Mouse (Mus musculus): Measurements from ENCODE around the gene Ssh3. TPM values are rescaled to one million over a fixed set of nuclear protein-coding genes. Genes with fewer than 3 reads are reported as not detected.

Gene Ssh3
- polyA plus RNA-seq, 1 experiment from 2014 or later, result 18.1 TPM

DNA sequence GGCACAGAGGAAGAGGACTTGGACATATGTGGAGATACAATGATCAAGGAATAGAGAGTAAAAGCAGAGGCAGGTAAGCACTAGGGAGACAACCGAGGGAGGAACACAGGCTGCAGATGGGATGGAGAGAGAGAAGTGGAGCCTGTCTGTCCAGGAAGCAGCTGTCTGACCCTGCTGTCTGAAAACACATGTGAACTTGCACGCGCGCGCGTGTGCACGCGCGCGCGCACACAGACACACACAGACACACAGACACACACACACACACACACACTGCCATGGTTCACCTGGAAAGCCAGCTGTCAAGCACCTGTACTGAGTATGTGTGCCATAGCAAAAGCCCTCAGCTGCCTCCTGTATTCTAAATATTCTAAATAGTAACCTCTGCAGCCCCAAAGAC lies 50.7 kb downstream of the Ssh3 start:
- H3K4me1 ChIP-seq (replicated peaks; ENCODE audit: control insufficient read depth, insufficient read depth, low read length), result peaks cover 20% of the 10 kb centered on the region
- no peak for ATAC-seq
- no peaks in the 10 kb centered on the region for H3K36me3 ChIP-seq (ENCODE audit: control insufficient read depth, insufficient read depth)
- H3K4me3 ChIP-seq (ENCODE audit: low read depth, low read length), result no peak overlapping the region
- no peak for TF ChIP-seq CTCF (IDR thresholded peaks at IDR 0.05; ENCODE audit: low read depth)
- no peaks in the 10 kb centered on the region for H3K27me3 ChIP-seq (replicated peaks; ENCODE audit: control insufficient read depth, insufficient read depth, low read length)
- H3K9ac ChIP-seq (ENCODE audit: low read depth, low read length), result no peak overlapping the region
- H3K4me2 ChIP-seq (replicated peaks; ENCODE audit: low read depth), result no peak overlapping the region
- peak overlapping the region; percentile 46; the same call in 1 of the 2 replicates for H3K27ac ChIP-seq (ENCODE audit: low read depth, low read length)
- 69% methylated on average over 11 of the region's 11 CpGs for WGBS
- H3K9me3 ChIP-seq (ENCODE audit: control insufficient read depth), result no peaks in the 10 kb centered on the region

GRCm38 (mm10) chr19:4217855-4218254 lies 51.1 kb downstream of the Ssh3 start:
- 60% methylated on average over 3 of the region's 3 CpGs for WGBS
- H3K4me2 ChIP-seq (replicated peaks; ENCODE audit: low read depth), result no peak overlapping the region; the same call in 1 of the 2 replicates

GRCm38 (mm10) chr19:4217140-4217539 lies 51.8 kb downstream of the Ssh3 start:
- Histone ChIP-seq H3K36me3 (ENCODE audit: control insufficient read depth, insufficient read depth) (no peaks in the 10 kb centered on the region), H3K4me2 (replicated peaks; ENCODE audit: low read depth) (peak overlapping the region; percentile 98), H3K27ac (ENCODE audit: low read depth, low read length) (peak overlapping the region; percentile 46; the same call in 1 of the 2 replicates), H3K9me3 (ENCODE audit: control insufficient read depth) (no peaks in the 10 kb centered on the region), H3K4me3 (ENCODE audit: low read depth, low read length) (no peak overlapping the region), H3K9ac (ENCODE audit: low read depth, low read length) (no peak overlapping the region), H3K4me1 (replicated peaks; ENCODE audit: control insufficient read depth, insufficient read depth, low read length) (peaks cover 18% of the 10 kb centered on the region), H3K27me3 (replicated peaks; ENCODE audit: control insufficient read depth, insufficient read depth, low read length) (no peaks in the 10 kb centered on the region)
- no peak for TF ChIP-seq CTCF (IDR thresholded peaks at IDR 0.05; ENCODE audit: low read depth)
- WGBS, result 27% methylated on average over 5 of the region's 5 CpGs
- ATAC-seq, result no peak

More at GRCm38 (mm10) chr19:4217855-4218254, 51.1 kb downstream of the Ssh3 start:
- Histone ChIP-seq H3K36me3 (ENCODE audit: control insufficient read depth, insufficient read depth) (no peaks in the 10 kb centered on the region), H3K27me3 (replicated peaks; ENCODE audit: control insufficient read depth, insufficient read depth, low read length) (no peaks in the 10 kb centered on the region), H3K9ac (ENCODE audit: low read depth, low read length) (no peak overlapping the region), H3K4me1 (replicated peaks; ENCODE audit: control insufficient read depth, insufficient read depth, low read length) (peaks cover 20% of the 10 kb centered on the region), H3K27ac (ENCODE audit: low read depth, low read length) (peak overlapping the region; percentile 46; the same call in 1 of the 2 replicates), H3K9me3 (ENCODE audit: control insufficient read depth) (no peaks in the 10 kb centered on the region), H3K4me3 (ENCODE audit: low read depth, low read length) (no peak overlapping the region)
- ATAC-seq, result no peak
- TF ChIP-seq CTCF (IDR thresholded peaks at IDR 0.05; ENCODE audit: low read depth), result 0 out of 2 replicates have a peak, but pooled peaks have one; percentile 8

DNA sequence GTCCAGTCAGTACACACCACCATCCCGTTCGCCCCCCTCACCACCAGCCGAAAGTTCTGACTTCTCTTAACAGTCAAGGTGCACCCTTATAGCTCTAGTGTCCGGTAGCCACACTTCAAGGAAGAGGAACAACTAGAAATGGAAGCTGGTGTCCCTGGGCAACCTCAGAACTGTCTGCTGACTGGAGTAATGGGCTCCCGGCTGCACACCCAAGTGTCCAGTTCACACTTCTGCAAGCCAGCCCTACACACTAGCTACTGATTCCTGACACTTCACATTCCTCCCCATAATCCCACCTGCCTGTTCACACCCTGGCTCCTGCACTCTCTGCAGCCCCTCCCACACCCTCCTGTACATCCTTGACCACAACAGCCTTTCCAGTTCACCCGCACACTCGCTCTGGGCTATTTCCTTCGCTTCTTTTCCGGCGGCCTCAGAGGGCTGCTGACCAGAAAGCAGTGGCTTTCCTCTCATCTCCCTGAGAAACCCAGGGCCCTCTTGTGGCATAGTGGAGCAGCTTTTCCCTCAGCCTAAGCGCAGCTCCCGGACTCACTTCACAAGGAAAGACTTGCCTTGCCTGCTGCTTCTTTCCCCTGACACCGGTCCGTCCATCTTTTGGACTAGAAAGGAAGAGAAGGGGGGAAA lies 52.8 kb downstream of the Ssh3 start:
- Histone ChIP-seq H3K27ac (ENCODE audit: low read depth, low read length) (peak overlapping the region; percentile 41; the same call in 1 of the 2 replicates), H3K9ac (ENCODE audit: low read depth, low read length) (no peak overlapping the region), H3K4me1 (replicated peaks; ENCODE audit: control insufficient read depth, insufficient read depth, low read length) (peaks cover 14% of the 10 kb centered on the region), H3K4me2 (replicated peaks; ENCODE audit: low read depth) (peak overlapping the region; percentile 98), H3K9me3 (ENCODE audit: control insufficient read depth) (no peaks in the 10 kb centered on the region), H3K4me3 (ENCODE audit: low read depth, low read length) (peak overlapping the region; percentile 11; the same call in 1 of the 2 replicates), H3K36me3 (ENCODE audit: control insufficient read depth, insufficient read depth) (no peaks in the 10 kb centered on the region), H3K27me3 (replicated peaks; ENCODE audit: control insufficient read depth, insufficient read depth, low read length) (no peaks in the 10 kb centered on the region)
- TF ChIP-seq CTCF (IDR thresholded peaks at IDR 0.05; ENCODE audit: low read depth), result peak; percentile 69
- 27% methylated on average over 14 of the region's 14 CpGs for WGBS
- no peak for ATAC-seq

DNA sequence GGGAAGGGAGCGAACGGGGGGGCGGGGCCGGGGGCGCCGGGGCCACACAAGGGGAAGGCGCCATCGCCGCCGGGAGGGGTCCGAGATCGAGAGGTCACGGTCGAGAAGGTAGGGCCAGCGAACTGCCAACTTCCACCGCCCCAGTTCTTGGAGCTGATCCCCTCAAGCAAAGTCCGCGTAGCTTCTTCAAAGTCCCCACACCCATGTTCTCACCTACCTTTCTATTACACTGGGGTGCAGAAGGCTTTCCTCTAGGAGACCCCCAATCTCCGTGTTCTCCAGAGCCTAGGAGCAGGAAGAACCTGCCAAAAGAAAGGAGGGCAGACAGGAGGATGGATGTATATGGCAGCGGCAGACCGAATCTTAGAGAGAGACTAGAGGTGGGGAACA lies 53.5 kb downstream of the Ssh3 start:
- peak overlapping the region; percentile 82 for H3K27ac ChIP-seq (ENCODE audit: low read depth, low read length)
- H3K36me3 ChIP-seq (ENCODE audit: control insufficient read depth, insufficient read depth), result no peaks in the 10 kb centered on the region
- WGBS, result 5% methylated on average over 20 of the region's 21 CpGs
- peaks cover 9% of the 10 kb centered on the region for H3K4me1 ChIP-seq (replicated peaks; ENCODE audit: control insufficient read depth, insufficient read depth, low read length)
- peak overlapping the region; percentile 75 for H3K4me3 ChIP-seq (ENCODE audit: low read depth, low read length)
- no peak for TF ChIP-seq CTCF (IDR thresholded peaks at IDR 0.05; ENCODE audit: low read depth)
- no peaks in the 10 kb centered on the region for H3K27me3 ChIP-seq (replicated peaks; ENCODE audit: control insufficient read depth, insufficient read depth, low read length)
- H3K4me2 ChIP-seq (replicated peaks; ENCODE audit: low read depth), result peak overlapping the region; percentile 98
- H3K9ac ChIP-seq (ENCODE audit: low read depth, low read length), result peak overlapping the region; percentile 91
- no peaks in the 10 kb centered on the region for H3K9me3 ChIP-seq (ENCODE audit: control insufficient read depth)
- no peak for ATAC-seq

DNA sequence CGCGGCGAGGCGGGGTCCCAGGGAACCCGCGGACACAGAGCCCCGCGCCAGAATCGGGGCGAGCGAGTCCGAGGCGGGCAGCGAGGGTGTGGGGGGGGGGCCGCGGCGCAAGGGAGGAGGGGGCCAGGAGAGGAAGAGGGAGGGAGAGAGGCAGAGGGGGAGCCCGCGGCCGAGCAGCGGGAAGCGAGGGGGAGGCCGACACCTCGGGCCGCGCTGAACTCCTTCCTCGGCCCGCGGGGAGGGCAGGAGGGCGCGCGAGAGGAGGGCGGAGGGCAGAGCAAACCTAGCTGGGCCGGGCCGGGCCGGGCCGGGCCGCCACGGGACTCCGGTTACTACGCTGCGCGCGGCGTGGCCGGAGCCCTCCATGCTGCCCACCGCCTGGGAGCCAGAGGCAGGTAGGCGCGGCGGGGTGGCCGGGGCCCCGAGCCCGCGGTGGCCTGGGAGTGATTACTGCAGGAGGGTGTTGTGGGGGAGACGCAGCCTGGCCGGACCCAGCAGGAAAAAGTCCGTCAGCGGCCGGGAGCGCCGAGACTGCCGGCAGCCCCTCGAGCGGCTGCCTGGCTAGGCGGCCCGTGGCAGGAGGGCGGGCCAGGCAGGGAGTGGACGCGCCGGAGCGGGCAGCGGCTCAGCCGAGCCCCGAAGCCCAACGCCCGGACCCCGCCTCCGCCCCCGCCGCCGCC lies 54.1 kb downstream of the Ssh3 start:
- Histone ChIP-seq H3K4me1 (replicated peaks; ENCODE audit: control insufficient read depth, insufficient read depth, low read length) (peaks cover 4% of the 10 kb centered on the region), H3K27me3 (replicated peaks; ENCODE audit: control insufficient read depth, insufficient read depth, low read length) (no peaks in the 10 kb centered on the region), H3K9ac (ENCODE audit: low read depth, low read length) (peak overlapping the region; percentile 91), H3K36me3 (ENCODE audit: control insufficient read depth, insufficient read depth) (no peaks in the 10 kb centered on the region), H3K4me2 (replicated peaks; ENCODE audit: low read depth) (peak overlapping the region; percentile 98), H3K9me3 (ENCODE audit: control insufficient read depth) (no peaks in the 10 kb centered on the region), H3K4me3 (ENCODE audit: low read depth, low read length) (peak overlapping the region; percentile 75), H3K27ac (ENCODE audit: low read depth, low read length) (peak overlapping the region; percentile 82)
- WGBS, result under 1% methylated on average over 55 of the region's 81 CpGs
- peak; percentile 28 for ATAC-seq
- TF ChIP-seq CTCF (IDR thresholded peaks at IDR 0.05; ENCODE audit: low read depth), result no peak

Data from intestine, postnatal 0 days (tissue).